33 mouse cellular contexts compared by ENCODE assay signal in genomic region chr5:148522378-148522777, GRCm38 (mm10).
"Had no signal": no experiment of that assay in that cellular context is flagged by ENCODE, and none has a peak within 500 bp of the region (broad histone marks: within the 10 kb centered on the region; RNA-seq: fewer than 3 reads in every experiment).

No protein-coding gene starts in this region.

- DNase-seq: heart, adult 2 months; heart, postnatal 10 days; heart, postnatal 14 days; heart, postnatal 36 days; heart, postnatal 4 days; kidney, adult 11 months; kidney, adult 18-20 months; kidney, adult 2 months; kidney, adult 8-10 months; kidney, adult 9 months; kidney, postnatal 10 days; kidney, postnatal 14 days; kidney, postnatal 25 days; kidney, postnatal 36 days; kidney, postnatal 4 days; layer of hippocampus, adult 9-11 months; layer of hippocampus, postnatal 36 days had no signal

- H3K9ac ChIP-seq: heart, embryonic 12.5 days; heart, embryonic 13.5 days; heart, embryonic 15.5 days; hindbrain, embryonic 12.5 days; hindbrain, embryonic 13.5 days; hindbrain, embryonic 14.5 days; hindbrain, embryonic 15.5 days; kidney, embryonic 15.5 days had no signal

- H3K27ac ChIP-seq: heart, adult 2 months; heart, embryonic 10.5 days; heart, embryonic 13.5 days; heart, embryonic 15.5 days; hindbrain, embryonic 10.5 days; hindbrain, embryonic 12.5 days; hindbrain, embryonic 14.5 days; hindbrain, embryonic 15.5 days; hindbrain, postnatal 0 days; kidney, embryonic 15.5 days; kidney, postnatal 0 days; layer of hippocampus, adult 2 months had no signal

- H3K27me3 ChIP-seq: heart, embryonic 12.5 days; heart, embryonic 13.5 days; heart, embryonic 15.5 days; hindbrain, embryonic 12.5 days; hindbrain, embryonic 13.5 days; hindbrain, embryonic 15.5 days; kidney, embryonic 15.5 days had no signal

- H3K4me2 ChIP-seq: heart, embryonic 11.5 days; heart, embryonic 12.5 days; heart, embryonic 13.5 days; heart, embryonic 15.5 days; hindbrain, embryonic 12.5 days; hindbrain, embryonic 13.5 days; hindbrain, embryonic 14.5 days; hindbrain, embryonic 15.5 days; kidney, embryonic 15.5 days had no signal

- H3K9me3 ChIP-seq: heart, embryonic 10.5 days; heart, embryonic 12.5 days; heart, embryonic 13.5 days; heart, embryonic 15.5 days; hindbrain, embryonic 10.5 days; hindbrain, embryonic 12.5 days; hindbrain, embryonic 13.5 days; hindbrain, embryonic 15.5 days; kidney, embryonic 15.5 days had no signal

- H3K4me3 ChIP-seq: heart, adult 2 months; heart, embryonic 10.5 days; heart, embryonic 12.5 days; heart, embryonic 13.5 days; heart, embryonic 15.5 days; hindbrain, embryonic 10.5 days; hindbrain, embryonic 12.5 days; hindbrain, embryonic 13.5 days; hindbrain, embryonic 15.5 days; kidney, embryonic 15.5 days; layer of hippocampus, adult 2 months had no signal

- H3K36me3 ChIP-seq: heart, embryonic 10.5 days; heart, embryonic 12.5 days; heart, embryonic 13.5 days; heart, embryonic 15.5 days; hindbrain, embryonic 10.5 days; hindbrain, embryonic 12.5 days; hindbrain, embryonic 13.5 days; hindbrain, embryonic 15.5 days; kidney, embryonic 15.5 days had no signal

- ATAC-seq: hindbrain, embryonic 16.5 days; hindbrain, postnatal 0 days; inflammation-experienced regulatory T-cells, adult 6 months had no signal
